Mouse (Mus musculus) lung, adult 2 months (tissue): ENCODE measurements at regions not wholly inside any gene's neighbourhood (a gene's known extent, or its start where the extent isn't known, plus 50 kb on each side); places are given as distances from the start of the nearest gene placed in this dataset.

Source experiments
- CTCF ChIP-seq: fragments of 200-500 bp; IDR thresholded peaks from 2 replicates; pipeline ENCODE4 v1.5.1; 2011; ENCODE audit warnings: mild to moderate bottlenecking, low read length, control low read depth; ENCODE audit not compliant: insufficient read depth
- POLR2A ChIP-seq: fragments of 200-500 bp; IDR thresholded peaks from 2 replicates; pipeline ENCODE4 v1.6.1; 2011; ENCODE audit warnings: low read depth, mild to moderate bottlenecking, control low read depth, low read length, borderline replicate concordance; ENCODE audit errors: extremely low read depth

DNA sequence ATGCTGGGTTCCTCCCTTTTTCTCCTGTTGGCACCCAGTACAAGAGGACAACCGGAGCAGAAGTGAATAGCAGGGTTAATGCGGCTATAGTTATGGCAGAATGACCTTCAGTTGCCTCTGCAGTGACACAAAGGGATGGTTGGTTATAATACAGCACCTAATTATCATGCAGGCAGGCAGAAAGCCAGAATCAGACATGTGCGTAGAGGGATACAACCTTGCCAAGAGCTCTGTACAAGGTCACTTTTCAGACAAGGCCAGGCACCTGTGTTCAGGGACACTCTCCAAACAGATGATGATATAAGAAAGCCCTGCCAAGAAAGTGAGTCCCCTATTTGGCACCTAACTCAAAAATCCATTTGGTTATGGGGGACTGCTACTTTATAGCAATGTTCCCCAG lies 228.6 kb downstream of the Alx1 start:
- TF ChIP-seq CTCF (no peak), POLR2A (no peak)
